Mouse (Mus musculus) megakaryocyte, adult 5-6 weeks (primary cell): ENCODE data around the gene 4930432K21Rik. TPM values are rescaled to one million over a fixed set of nuclear protein-coding genes. Genes with fewer than 3 reads are reported as not detected.
A peak's percentile ranks its signal among the peaks of the same experiment; 100 is the strongest.

Experiments used
- ATAC-seq: 2 replicates; pipeline ENCODE4 v1.8.0; 2016; ENCODE audit warnings: mild to moderate bottlenecking, inconsistent platforms; ENCODE audit not compliant: poor library complexity, severe bottlenecking
- total RNA-seq, 2 experiments: library from RNA; stranded (forward) in 1 of 2; stranded (reverse) in 1 of 2; fragments of 153-499, 151-499 nt in 1 of 2; fragments of 221-1000, 200-1000 nt in 1 of 2; gene quantifications; 2 replicates each; pipeline versions ENCODE4 v1.2.3 to v1.2.4; 2015 to 2017

4930432K21Rik gene
- total RNA-seq, 2 experiments from 2014 or later: 0.09 to 1.8 TPM

DNA sequence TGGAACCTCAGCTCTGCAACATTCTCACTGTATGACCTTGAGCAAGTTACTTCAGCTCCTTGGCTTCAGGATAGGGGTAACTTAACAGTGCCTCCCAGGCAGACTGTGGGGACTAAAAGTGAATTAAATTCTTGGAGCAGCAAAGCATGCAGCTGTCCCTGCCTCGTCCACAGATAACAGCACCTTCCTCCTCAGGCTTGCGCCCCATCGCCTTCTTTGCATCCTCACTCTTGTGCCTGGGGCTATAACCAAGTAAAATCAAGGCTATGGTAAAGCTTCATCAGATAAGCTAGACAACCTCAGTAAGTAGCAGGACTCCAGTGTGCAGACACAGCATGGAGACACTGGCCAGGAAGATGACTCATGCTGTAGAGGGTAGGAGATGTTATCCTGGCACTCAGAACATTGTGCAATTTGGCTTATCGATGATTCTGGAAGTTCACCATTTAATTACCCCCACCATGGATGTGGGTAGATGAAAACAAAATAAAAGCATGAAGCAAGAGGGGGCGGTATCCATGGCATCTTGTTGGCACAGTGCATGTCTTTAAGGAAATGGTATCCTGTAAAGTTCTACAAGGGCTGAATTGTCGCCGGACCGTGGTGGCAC is 3.1 kb upstream of the 4930432K21Rik start:
- 0 out of 2 replicates have a peak, but pooled peaks have one; percentile 4 for ATAC-seq

DNA sequence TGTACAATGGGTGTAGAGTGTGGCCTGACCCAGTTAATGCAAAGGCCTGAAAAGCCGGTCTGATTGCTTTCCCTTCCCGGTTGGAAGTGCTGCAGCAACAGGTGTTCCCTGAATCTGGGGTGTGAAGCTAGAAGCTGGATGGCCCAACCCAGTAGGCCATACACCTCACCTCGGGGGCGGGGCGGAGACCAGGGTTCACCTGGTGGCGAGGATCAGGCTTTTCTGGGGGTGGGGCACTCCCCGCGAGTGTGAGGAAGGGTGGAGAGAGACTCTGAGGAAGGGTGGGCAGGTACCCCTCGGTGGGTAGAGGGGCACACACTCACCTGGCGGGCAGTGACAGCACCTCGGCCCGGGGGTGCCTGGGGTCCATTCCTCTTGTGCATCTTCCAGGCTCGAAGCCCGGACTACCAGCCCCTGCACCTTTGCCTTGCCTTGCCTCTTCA is 480 bp upstream of the 4930432K21Rik start:
- peak; percentile 16 for ATAC-seq

DNA sequence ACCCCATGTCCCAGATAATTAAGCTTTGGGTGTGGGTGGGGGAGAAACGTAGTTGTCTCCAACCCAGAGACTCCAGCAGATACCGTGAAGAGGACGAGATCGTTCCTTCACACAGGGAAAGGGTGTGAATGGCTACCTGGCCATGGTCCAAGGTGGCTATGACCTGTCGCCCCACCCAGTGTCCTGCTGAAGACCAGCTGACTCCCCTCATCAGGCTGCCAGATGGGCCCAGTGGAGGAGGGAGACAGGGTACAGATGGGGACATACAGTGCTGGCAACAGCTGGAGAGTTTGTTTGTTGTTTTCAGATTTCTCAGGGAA is 666 bp downstream of the 4930432K21Rik start:
- no peak for ATAC-seq

DNA sequence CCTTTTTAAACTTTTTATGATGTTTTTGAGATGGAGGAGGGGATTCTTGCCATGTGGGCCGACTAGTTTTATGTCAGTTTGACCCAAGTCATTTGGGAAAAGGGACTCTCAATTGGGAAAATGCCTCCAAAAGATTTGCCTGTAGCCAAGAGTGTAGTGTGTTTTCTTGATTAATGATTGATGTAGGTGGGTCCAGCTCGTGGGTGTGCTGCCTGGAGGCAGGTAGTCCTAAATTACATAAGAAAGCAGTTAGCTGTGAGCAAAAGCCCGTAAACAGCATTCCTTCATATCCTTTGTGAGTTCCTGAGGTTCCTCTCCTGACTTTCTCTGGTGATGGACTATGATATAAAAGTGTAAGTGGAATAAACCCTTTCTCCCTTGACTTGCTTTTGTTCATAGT is 1.4 kb downstream of the 4930432K21Rik start:
- ATAC-seq: no peak

DNA sequence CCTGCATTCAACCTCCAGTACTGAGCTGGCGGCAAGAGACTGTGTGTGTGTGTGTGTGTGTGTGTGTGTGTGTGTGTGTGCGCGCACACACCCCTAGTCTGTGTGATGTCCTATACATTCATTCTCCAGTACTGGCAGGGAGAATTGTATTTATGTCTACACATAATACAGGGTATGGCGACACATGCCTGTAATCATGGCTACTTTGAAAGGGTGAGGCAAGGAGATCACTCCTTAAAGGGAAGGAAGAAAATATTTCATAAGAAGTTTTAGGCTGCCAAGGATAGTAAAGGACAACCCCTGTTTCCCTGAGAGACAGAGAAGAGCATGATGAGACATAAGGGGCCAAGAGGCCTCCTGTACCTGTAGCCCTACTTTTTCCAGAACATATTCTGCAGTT is 9.8 kb downstream of the 4930432K21Rik start:
- peak; percentile 51 for ATAC-seq

DNA sequence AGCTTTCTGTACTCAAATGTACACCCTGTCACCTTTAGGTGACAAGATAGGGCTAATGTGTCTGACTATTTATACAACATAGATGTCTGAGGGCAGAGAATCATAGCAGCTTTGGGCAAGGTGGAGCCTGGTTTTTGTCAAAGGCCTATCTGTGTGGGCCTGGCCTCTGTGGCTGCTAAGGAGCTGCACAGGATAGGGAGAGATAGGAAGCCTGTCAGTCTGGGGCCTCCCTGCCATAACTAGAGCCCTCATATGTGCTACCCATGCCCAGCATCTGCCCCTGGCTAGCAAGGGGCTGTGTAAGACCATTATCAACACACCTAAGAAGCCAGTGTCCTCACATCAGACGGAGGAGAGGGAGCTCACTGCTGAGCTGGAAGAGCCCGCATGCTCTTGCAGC is 19.9 kb downstream of the 4930432K21Rik start:
- no peak for ATAC-seq

DNA sequence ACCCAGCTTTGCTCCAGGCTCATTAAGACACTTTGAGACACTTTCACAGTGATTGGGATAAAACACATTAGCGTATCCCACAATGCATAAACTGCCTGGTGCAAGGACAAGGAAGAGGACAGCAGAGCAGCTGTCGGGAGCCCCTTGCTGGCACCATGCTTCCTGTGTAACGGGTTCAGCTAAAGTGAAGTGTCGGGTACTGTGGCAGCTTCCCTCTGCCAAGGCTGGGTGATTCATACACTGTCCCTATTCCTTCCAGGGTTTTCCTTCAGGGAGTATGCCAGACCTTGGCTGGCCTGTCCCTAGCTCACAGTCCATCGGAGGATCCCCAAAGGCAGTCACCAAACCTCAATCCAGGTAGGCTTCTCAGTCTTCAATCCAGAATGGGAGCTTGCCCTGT is 22.3 kb downstream of the 4930432K21Rik start:
- ATAC-seq: no peak

DNA sequence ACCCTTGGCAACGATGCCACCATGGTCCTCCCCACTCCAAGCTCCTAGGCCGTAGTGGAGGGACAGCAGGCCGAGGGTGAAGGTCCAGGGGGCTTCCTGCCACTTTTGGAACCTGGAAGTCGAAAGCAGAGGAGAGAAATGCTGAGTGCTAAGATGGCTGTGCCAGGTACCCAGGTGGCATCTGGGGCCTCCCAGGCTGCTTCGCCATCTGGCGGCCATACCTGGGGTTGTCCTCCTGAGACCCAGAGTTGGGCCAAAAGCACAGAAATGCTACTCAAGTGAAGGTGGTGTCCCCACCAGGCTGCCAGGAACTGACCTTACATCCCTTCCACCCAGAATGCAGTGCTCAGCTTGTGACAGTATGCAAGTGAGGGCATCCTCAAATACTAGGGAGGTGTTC is 26.0 kb downstream of the 4930432K21Rik start:
- peak; percentile 47; the same call in 1 of the 2 replicates for ATAC-seq

DNA sequence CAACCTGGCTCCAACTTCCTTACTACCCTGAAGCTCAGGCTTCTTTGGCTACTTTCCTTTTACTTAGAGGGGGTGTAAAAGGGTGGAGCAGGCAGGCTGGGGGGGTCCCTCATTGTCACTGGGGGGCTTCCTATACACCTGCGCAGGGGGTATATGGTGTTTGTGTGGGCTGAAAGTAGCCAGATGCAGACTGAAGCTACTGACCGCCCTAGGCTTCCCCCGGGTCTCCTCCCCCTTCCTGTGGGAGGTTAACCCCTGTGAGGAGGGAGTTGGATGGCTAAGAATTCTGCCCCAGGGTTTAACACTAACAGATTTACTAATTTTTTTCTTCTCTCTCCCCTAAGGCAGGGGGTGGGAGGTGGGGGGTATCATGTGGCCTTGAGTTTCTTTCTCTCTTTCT is 28.7 kb downstream of the 4930432K21Rik start:
- ATAC-seq: no peak

DNA sequence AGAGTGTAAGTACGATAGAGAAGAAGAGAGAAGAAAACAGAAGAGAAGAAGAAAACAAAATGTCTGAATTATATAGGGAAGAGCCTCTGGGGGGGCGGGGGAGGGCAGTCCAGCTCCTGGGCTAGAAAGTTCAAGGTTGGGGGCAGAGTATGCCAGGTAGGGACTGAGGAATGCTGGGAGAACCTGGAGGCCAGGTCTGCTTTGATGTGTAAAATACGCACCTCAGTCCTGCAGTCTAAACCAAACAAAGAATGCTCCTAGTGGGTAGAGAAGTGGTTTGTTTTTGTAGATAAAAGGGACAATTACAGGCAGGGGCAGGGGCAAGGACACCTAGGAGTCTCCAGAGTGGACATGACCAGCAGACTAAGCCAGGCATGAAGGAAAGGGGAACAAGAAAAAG is 29.6 kb downstream of the 4930432K21Rik start:
- ATAC-seq: no peak

DNA sequence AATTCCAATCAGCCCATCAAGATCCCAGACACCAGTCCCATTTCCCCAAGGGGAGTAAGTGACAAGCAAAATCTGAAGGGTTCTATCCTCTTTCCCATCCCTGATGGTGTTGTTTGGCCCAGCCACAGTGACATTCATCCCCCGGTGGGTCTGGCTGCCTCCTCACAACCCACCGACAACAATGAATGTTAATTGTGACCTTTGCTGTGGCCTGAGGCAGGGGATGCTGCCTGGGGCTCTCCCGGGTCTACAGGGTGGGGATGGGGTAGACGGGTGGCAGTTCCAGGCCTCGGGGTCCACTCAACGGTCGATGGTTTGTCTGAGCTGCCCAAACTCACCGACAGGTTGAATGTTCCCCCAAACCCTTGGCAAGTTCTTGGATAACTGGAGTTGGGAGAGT is 30.8 kb downstream of the 4930432K21Rik start:
- ATAC-seq: no peak

DNA sequence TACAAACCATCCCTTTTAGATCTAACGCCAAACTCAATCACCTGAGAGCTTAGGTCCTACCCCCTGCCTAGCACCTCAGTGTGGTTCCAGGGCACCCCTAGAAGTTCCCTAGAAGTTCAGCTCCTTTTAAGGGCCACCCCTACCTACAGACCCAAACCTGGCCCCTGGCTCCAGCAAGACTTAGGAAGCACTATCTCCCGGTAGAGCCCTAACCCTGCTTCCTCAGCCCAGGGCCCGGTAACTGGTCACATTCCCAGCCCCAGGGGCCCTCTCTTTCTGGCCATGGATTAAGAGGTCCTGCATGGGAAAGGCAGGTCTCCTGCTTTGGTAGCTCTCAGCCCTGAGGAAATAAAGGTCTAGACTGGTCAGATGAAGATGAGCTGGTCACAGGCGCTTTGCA is 32.1 kb downstream of the 4930432K21Rik start:
- ATAC-seq: no peak

DNA sequence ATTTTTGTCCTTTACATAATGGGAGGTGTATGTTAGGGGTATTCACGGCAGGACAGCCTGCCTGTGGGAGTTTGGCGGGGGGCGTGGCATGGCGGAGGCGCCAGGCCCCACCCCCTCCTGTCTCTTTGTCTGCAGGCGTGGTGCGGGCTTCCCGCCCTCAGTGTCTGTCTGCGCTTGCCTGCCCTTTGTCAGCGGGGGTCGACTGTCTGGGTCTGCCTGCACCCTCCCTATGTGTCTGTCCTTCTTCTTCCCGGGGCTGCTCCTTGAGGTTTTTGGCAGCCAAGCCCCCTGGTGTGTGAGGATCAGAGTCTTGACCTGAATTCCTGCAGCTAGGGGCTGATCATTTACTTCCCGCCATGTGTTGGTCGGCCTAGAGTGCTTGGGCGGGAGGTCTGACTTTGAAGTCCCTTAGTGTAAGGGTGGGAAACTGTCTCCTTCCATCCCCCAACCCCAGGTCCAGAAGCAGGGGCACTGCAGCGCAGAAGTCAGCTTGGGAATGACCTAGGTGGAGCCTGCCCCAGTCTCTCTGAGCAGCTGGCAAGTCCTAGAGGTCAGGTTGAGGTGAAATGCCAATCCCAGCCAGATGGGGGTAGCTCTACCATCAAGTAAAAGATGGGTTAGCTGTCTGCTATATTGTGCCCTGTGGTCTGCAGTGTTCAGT is 32.8 kb downstream of the 4930432K21Rik start:
- ATAC-seq: no peak

DNA sequence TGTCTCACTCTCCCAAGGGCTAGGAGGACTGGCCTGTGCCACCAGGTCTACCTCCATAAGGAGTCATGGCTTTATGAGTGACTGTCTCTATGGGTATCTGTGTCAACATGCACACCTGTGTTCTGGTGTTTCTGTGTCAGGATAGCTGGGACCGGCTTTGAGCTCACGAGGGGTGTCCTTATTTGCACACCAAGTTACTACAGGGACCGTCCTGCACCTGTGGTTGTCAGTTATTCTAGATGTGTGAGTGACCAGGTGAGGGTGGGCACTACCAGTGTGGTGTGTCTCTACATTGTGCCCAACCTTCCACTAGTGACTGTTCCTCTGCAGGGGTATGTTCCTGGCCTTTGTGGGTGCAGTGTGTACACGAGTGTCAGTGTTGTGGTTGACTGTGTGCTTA is 35.0 kb downstream of the 4930432K21Rik start:
- no peak for ATAC-seq

DNA sequence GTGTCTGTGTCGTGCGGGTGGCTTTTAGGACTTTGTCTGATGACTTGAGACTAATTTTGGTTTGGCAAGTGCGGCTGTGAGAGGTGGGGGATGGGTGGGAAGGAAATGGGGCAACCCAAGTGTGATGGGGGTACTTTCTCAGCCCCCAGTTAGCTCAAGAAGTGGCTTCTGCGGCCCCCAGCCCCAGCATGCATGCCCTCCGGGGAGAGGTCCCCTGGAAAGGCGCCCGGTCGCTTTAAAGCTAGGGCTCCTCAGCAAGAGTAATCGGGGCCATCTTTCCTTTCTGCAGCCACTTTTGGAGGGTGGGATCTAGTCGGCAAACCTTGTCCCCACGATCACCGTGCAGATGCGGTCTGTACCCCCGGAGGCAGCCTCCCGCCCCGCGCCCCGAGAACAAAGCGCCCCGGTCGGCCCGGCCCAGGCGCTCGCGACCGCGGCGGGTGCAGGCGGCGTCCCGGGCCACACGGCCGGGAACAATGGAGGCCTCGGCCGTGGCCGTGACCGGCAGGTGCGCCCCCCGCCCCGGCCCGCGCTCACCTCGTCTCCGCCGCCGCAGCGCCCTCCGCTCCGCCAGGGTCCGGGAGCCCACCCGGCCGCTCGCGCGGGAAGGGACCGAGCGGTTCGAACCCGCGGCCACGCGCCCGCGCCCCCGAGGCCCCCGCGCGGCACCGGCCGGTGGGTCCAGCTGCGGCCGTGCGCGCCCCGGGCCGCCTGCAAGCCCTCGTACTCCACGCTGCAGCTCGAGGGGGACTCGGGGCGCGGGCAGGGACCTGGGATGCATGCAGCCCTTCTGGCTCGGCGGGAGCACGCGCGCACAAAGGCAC is 35.6 kb downstream of the 4930432K21Rik start:
- no peak for ATAC-seq

DNA sequence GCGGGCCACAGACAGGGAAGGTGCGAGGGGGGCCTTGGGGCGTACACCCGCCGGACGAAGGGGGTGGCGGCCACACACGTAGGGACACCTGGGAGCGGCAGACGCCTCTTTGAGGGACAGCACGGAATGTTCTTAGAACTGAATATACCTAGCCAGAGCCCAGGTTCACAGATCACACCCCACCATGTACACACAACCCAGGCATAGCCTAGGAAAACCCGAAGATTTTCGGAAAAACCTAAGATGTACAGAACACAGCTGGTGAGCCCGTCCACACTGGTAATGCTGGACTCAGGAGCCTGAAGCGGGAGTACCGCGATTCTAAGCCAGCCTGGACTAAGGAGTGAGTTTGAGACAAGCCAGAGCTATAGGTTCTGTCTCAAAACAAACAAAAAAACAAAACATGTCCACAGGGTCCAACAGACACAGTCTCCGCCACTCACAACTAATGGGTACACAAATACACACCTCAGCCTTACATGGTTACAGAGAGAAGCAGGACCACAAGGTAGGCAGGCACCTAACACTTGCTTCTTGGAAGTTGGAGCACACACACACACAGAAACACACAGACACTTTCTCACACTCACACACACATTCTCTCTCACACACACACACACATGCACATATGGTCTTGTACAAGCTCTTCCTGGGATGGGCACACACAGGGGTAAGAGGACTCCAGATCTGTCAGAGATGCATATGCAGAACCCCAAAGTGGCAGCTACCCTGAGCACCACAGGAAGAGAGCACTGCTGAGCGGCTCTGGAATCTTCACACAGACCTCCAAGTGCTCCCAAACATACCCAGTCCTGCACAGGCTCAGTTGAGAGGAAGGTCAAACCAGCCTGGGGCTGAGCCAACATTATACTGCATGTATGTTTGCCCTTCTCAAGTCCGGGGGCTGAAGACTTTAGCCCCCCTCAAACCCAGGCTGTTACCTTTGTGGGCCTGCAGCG is 36.5 kb downstream of the 4930432K21Rik start:
- peak; percentile 28; the same call in 1 of the 2 replicates for ATAC-seq

DNA sequence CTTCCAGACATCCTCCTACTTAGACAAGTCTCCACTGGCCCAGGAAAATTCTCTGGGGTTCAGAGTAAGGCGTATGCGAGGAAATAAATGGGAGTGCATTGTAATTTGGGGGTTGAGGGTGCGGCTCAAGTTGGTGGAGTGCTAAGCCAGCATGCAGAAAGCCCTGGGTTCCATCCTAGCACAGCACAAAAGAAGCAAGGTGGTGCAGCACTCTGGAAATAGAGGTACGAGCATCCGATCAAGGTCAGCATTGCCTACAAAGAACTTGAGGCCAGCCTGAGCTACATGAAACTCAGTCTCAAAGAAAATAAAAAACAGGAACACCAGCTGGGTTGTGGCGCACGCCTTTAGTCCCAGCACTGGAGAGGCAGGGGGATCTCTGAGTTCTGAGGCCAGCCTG is 37.3 kb downstream of the 4930432K21Rik start, which contains the start of gene Nanos3:
Nanos3 (minus strand) TSS at position 101 of the 400 bp plus-strand sequence.
- no peak for ATAC-seq

DNA sequence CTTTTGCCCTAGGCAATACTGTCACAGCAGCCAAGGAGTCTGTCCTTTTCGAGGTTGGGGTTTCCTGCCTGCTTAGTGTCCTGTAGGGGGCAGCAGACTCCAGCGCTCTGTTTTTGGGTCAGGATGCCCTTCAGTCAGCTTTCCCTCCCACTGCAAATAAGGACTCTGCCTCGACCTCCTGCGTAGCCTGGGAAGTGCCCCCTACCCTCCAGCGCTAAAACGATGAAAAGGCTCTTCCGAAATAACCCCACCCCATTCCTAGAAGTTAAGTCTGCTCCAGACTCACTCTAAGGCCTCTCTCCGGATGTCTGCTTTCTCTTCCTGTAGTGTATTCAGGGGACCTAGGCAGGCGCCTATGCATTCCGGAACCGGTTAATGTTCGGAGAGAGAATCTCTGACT is 38.7 kb downstream of the 4930432K21Rik start:
- ATAC-seq: peak; percentile 82

DNA sequence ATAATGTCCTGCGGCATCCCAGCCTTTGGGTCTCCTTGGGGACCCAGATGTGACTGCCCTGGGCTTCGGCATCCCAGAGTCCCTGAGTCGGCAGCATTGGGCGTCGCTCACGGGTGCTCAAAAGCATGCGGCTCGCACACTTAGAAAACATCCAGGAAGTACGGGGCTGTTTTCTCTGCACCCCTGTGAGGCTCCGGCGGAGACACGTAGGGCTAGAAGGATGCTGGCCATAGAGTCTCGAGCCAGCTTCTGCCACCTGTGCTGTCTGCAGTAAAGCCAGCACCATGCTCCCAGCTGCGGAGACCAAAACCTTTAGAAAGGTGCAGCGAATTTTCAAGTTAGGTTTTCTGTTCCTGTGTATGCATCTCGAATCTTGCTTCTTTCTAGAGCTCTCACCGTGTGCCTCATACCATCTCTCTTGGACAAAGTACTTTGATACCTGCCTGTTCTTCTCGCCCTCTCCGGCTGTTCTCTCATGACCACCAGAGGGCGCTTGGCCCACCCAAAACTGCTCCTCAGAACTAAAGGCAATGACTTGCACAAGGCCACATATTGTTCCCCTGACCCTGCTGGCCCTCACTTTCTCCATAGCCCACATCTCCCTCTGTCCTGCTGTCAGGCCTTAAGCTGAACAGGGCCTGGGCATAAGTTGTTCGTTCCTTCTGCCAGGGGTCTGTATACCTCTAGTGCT is 39.4 kb downstream of the 4930432K21Rik start:
- peak; percentile 38 for ATAC-seq

DNA sequence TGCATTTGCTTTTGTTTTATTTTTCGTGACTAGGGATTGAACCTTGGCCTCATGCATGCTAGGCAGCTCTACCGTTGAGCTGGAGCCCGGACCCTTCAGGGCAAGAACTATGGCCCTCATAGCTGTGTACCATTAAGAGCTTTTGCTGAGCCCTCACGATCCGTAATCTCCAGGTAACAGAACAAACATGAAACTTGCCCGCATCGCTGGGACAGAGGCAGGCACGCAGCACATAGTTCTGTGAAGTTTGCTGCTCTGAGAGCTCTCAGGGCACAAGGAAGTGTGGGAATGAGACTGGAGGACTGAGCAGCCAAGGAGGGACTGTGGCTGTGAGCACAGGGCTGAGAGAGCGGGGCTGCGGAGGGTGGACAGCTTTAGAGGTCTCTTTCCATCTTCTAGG is 40.8 kb downstream of the 4930432K21Rik start:
- ATAC-seq: no peak
